Mouse (Mus musculus): ENCODE results near the gene Cand2.

The Cand2 gene

GRCm38 (mm10) chr6:115774501-115774921 is at the start of gene Cand2:
TSS of gene Cand2 (plus strand) at chr6:115774538.
- DNase-seq (ENCODE audit: extremely low spot score, low spot score): peak; percentile 85

GRCm38 (mm10) chr6:115727108-115727507 is 47.2 kb upstream of the Cand2 start:
- peak; percentile 63 for DNase-seq (ENCODE audit: extremely low spot score, low spot score)

- DNase-seq (ENCODE audit: extremely low spot score, low spot score): no peak
Measured at GRCm38 (mm10) chr6:115727570-115727969, 46.8 kb upstream of the Cand2 start.

- no peak for DNase-seq (ENCODE audit: extremely low spot score, low spot score)
Measured at GRCm38 (mm10) chr6:115730560-115731342, 43.6 kb upstream of the Cand2 start.

- DNase-seq (ENCODE audit: extremely low spot score, low spot score): no peak
Measured at GRCm38 (mm10) chr6:115732341-115732928, 41.9 kb upstream of the Cand2 start.

GRCm38 (mm10) chr6:115734909-115735308 is 39.4 kb upstream of the Cand2 start:
- peak; percentile 22 for DNase-seq (ENCODE audit: extremely low spot score, low spot score)

GRCm38 (mm10) chr6:115739056-115739455 is 35.3 kb upstream of the Cand2 start:
- no peak for DNase-seq (ENCODE audit: extremely low spot score, low spot score)

- DNase-seq (ENCODE audit: extremely low spot score, low spot score): no peak
Measured at GRCm38 (mm10) chr6:115743569-115743968, 30.8 kb upstream of the Cand2 start.

GRCm38 (mm10) chr6:115746326-115746725 is 28.0 kb upstream of the Cand2 start:
- no peak for DNase-seq (ENCODE audit: extremely low spot score, low spot score)

GRCm38 (mm10) chr6:115755536-115755935 is 18.8 kb upstream of the Cand2 start:
- DNase-seq (ENCODE audit: extremely low spot score, low spot score): no peak

- no peak for DNase-seq (ENCODE audit: extremely low spot score, low spot score)
Measured at GRCm38 (mm10) chr6:115758981-115759435, 15.3 kb upstream of the Cand2 start.

GRCm38 (mm10) chr6:115759461-115759860 is 14.9 kb upstream of the Cand2 start:
- DNase-seq (ENCODE audit: extremely low spot score, low spot score): no peak

GRCm38 (mm10) chr6:115760137-115760536 is 14.2 kb upstream of the Cand2 start:
- no peak for DNase-seq (ENCODE audit: extremely low spot score, low spot score)

- no peak for DNase-seq (ENCODE audit: extremely low spot score, low spot score)
Measured at GRCm38 (mm10) chr6:115760982-115761381, 13.4 kb upstream of the Cand2 start.

- DNase-seq (ENCODE audit: extremely low spot score, low spot score): peak; percentile 71
Measured at GRCm38 (mm10) chr6:115761995-115762756, 12.2 kb upstream of the Cand2 start, which contains the start of gene Tmem40. TSS of gene Tmem40 (minus strand) at chr6:115762410.

GRCm38 (mm10) chr6:115764179-115764578 is 10.2 kb upstream of the Cand2 start:
- DNase-seq (ENCODE audit: extremely low spot score, low spot score): peak; percentile 75

- DNase-seq (ENCODE audit: extremely low spot score, low spot score): no peak
Measured at GRCm38 (mm10) chr6:115767357-115767756, 7.0 kb upstream of the Cand2 start.

- no peak for DNase-seq (ENCODE audit: extremely low spot score, low spot score)
Measured at GRCm38 (mm10) chr6:115768207-115768606, 6.1 kb upstream of the Cand2 start.

- no peak for DNase-seq (ENCODE audit: extremely low spot score, low spot score)
Measured at GRCm38 (mm10) chr6:115770059-115770670, 4.2 kb upstream of the Cand2 start.

GRCm38 (mm10) chr6:115770852-115771251 is 3.5 kb upstream of the Cand2 start:
- no peak for DNase-seq (ENCODE audit: extremely low spot score, low spot score)

- DNase-seq (ENCODE audit: extremely low spot score, low spot score): no peak
Measured at GRCm38 (mm10) chr6:115772201-115772600, 2.1 kb upstream of the Cand2 start.

All from neural tube, embryonic 10.5 days (tissue).